Mouse (Mus musculus): ENCODE measurements around the gene Cpvl.

Cpvl gene

GRCm38 (mm10) chr6:53971729-53972128 lies 6.7 kb downstream of the Cpvl start:
- DNase-seq: no peak

GRCm38 (mm10) chr6:53969081-53969480 lies 9.4 kb downstream of the Cpvl start:
- DNase-seq: no peak

- no peak for DNase-seq
Measured at GRCm38 (mm10) chr6:53968550-53968949, 9.9 kb downstream of the Cpvl start.

- no peak for DNase-seq
Measured at GRCm38 (mm10) chr6:53966595-53966994, 11.9 kb downstream of the Cpvl start.

GRCm38 (mm10) chr6:53965900-53966299 lies 12.6 kb downstream of the Cpvl start:
- no peak for DNase-seq

GRCm38 (mm10) chr6:53963906-53964496 lies 14.5 kb downstream of the Cpvl start:
- no peak for DNase-seq

GRCm38 (mm10) chr6:53962006-53962405 lies 16.5 kb downstream of the Cpvl start:
- no peak for DNase-seq

GRCm38 (mm10) chr6:53959826-53960225 lies 18.6 kb downstream of the Cpvl start:
- no peak for DNase-seq

- DNase-seq: peak; percentile 75
Measured at GRCm38 (mm10) chr6:53958321-53958720, 20.1 kb downstream of the Cpvl start.

- DNase-seq: no peak
Measured at GRCm38 (mm10) chr6:53956513-53956912, 22.0 kb downstream of the Cpvl start.

GRCm38 (mm10) chr6:53955846-53956245 lies 22.6 kb downstream of the Cpvl start:
- DNase-seq: no peak

GRCm38 (mm10) chr6:53955271-53955670 lies 23.2 kb downstream of the Cpvl start:
- DNase-seq: no peak

GRCm38 (mm10) chr6:53954106-53954505 lies 24.4 kb downstream of the Cpvl start:
- DNase-seq: peak; percentile 40

- no peak for DNase-seq
Measured at GRCm38 (mm10) chr6:53953348-53953747, 25.1 kb downstream of the Cpvl start.

GRCm38 (mm10) chr6:53951421-53951820 lies 27.1 kb downstream of the Cpvl start:
- no peak for DNase-seq

GRCm38 (mm10) chr6:53950876-53951275 lies 27.6 kb downstream of the Cpvl start:
- no peak for DNase-seq

GRCm38 (mm10) chr6:53948388-53949035 lies 30.0 kb downstream of the Cpvl start:
- DNase-seq: no peak

- DNase-seq: no peak
Measured at GRCm38 (mm10) chr6:53944887-53945286, 33.6 kb downstream of the Cpvl start.

- DNase-seq: no peak
Measured at GRCm38 (mm10) chr6:53944417-53944816, 34.1 kb downstream of the Cpvl start.

GRCm38 (mm10) chr6:53942190-53942831 lies 36.2 kb downstream of the Cpvl start:
- DNase-seq: no peak

GRCm38 (mm10) chr6:53939752-53940151 lies 38.7 kb downstream of the Cpvl start:
- DNase-seq: no peak

GRCm38 (mm10) chr6:53938942-53939341 lies 39.5 kb downstream of the Cpvl start:
- no peak for DNase-seq

- no peak for DNase-seq
Measured at GRCm38 (mm10) chr6:53937143-53938134, 41.0 kb downstream of the Cpvl start.
